Mouse (Mus musculus): ENCODE data around the gene Cebpa. TPM values are rescaled to one million over a fixed set of nuclear protein-coding genes. Genes with fewer than 3 reads are reported as not detected.

Gene Cebpa
- total and polyA plus RNA-seq, 2 experiments, result 177 to 349 TPM

DNA sequence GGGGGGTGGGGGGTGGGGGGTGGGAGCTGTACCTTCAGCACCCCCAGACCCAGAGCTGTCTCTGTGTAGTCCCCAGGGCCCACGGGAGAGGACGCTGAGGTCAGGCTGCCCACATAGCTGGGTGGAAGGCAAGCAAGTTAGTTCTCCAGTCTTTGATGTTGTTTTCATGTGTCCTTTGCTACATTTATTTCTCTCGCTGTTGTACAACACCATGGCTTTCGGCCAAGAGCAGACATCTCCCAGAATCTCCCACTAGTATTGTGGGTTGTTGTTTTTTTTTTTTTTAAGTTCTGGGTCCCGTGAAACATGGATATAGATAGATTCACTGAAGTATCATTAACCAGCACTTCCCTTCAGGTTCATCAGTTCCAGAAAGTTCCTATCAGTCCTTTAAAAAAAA is 11.8 kb downstream of the Cebpa start:
- Histone ChIP-seq H3K27ac (replicated peaks; ENCODE audit: insufficient read depth, low read depth, low read length) (peak overlapping the region; percentile 89), H3K4me1 (ENCODE audit: control insufficient read depth, insufficient read depth, low read length) (peaks cover 54% of the 10 kb centered on the region), H3K9ac (ENCODE audit: low read depth, low read length) (no peak overlapping the region; the same call in 1 of the 2 replicates), H3K36me3 (ENCODE audit: control insufficient read depth, insufficient read depth, low read length) (no peaks in the 10 kb centered on the region), H3K79me2 (ENCODE audit: control insufficient read depth, insufficient read depth, low read length) (no peaks in the 10 kb centered on the region), H3K4me3 (ENCODE audit: insufficient read depth, low read depth, low read length) (no peak overlapping the region), H3K27me3 (ENCODE audit: control insufficient read depth, insufficient read depth, low read length) (no peaks in the 10 kb centered on the region)
- DNase-seq (ENCODE audit: extremely low read depth, low read depth, low spot score), result peak; percentile 66
- TF ChIP-seq CTCF (IDR thresholded peaks at IDR 0.05; ENCODE audit: low read depth, low read length) (0 out of 2 replicates have a peak, but pooled peaks have one; percentile 7), POLR2A (IDR thresholded peaks at IDR 0.05; ENCODE audit: extremely low read depth, insufficient read depth, low read length) (no peak)
- 34% methylated on average over 5 of the region's 5 CpGs for WGBS

DNA sequence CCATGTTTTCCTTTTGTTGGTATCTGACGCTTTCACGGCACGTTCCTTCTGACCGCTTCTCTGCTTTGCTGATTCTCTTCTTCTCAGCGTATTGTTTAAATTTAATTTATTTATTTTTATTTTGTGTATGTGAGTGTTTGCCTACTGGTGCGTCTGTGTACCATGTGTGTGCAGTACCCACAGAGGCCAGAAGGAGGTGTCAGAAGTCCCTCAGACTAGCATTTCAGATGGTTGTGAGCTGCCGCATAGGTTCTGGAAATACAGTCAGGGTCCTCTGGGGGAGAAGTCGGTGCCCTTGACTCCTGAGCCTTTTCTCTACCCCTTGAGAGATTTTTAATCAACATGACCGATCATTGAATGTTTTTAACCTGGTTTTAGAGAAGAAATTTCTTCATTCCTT is 12.5 kb downstream of the Cebpa start:
- no peaks in the 10 kb centered on the region for H3K36me3 ChIP-seq (ENCODE audit: control insufficient read depth, insufficient read depth, low read length)
- TF ChIP-seq CTCF (IDR thresholded peaks at IDR 0.05; ENCODE audit: low read depth, low read length) (peak; percentile 9; the same call in 1 of the 2 replicates), POLR2A (IDR thresholded peaks at IDR 0.05; ENCODE audit: extremely low read depth, insufficient read depth, low read length) (no peak)
- H3K27ac ChIP-seq (replicated peaks; ENCODE audit: insufficient read depth, low read depth, low read length), result no peak overlapping the region
- H3K9ac ChIP-seq (ENCODE audit: low read depth, low read length), result no peak overlapping the region
- peaks cover 47% of the 10 kb centered on the region for H3K4me1 ChIP-seq (ENCODE audit: control insufficient read depth, insufficient read depth, low read length)
- no peak for DNase-seq (ENCODE audit: extremely low read depth, low read depth, low spot score)
- H3K79me2 ChIP-seq (ENCODE audit: control insufficient read depth, insufficient read depth, low read length), result no peaks in the 10 kb centered on the region
- 96% methylated on average over 9 of the region's 9 CpGs for WGBS
- no peaks in the 10 kb centered on the region for H3K27me3 ChIP-seq (ENCODE audit: control insufficient read depth, insufficient read depth, low read length)
- H3K4me3 ChIP-seq (ENCODE audit: insufficient read depth, low read depth, low read length), result no peak overlapping the region

DNA sequence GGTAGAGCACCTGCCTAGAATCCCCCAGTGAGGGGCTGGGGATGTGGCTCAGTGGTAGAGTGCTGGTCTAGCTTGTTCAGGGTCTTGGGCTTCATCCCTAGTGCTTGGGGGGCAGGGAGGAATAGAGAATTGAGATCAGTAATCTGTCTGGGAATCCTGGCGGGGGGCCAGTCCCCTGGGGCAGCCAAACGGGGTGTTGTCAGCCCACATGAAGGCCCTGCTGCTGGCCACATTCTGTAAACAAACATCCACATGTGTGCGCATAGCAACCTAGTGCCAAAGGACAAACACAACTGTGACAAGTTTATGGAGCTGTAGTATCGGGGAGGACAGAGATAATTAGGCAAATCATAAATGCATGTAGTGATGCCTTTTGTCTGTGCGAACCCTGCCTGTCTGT is 15.5 kb downstream of the Cebpa start:
- Histone ChIP-seq H3K4me3 (ENCODE audit: insufficient read depth, low read depth, low read length) (no peak overlapping the region), H3K9ac (ENCODE audit: low read depth, low read length) (peak overlapping the region; percentile 61; the same call in 1 of the 2 replicates), H3K36me3 (ENCODE audit: control insufficient read depth, insufficient read depth, low read length) (no peaks in the 10 kb centered on the region), H3K27ac (replicated peaks; ENCODE audit: insufficient read depth, low read depth, low read length) (peak overlapping the region; percentile 90), H3K4me1 (ENCODE audit: control insufficient read depth, insufficient read depth, low read length) (peaks cover 25% of the 10 kb centered on the region), H3K79me2 (ENCODE audit: control insufficient read depth, insufficient read depth, low read length) (no peaks in the 10 kb centered on the region), H3K27me3 (ENCODE audit: control insufficient read depth, insufficient read depth, low read length) (no peaks in the 10 kb centered on the region)
- no peak for TF ChIP-seq CTCF (IDR thresholded peaks at IDR 0.05; ENCODE audit: low read depth, low read length)
- TF ChIP-seq POLR2A (IDR thresholded peaks at IDR 0.05; ENCODE audit: extremely low read depth, insufficient read depth, low read length), result no peak
- 20% methylated on average over 5 of the region's 5 CpGs for WGBS
- peak; percentile 95 for DNase-seq (ENCODE audit: extremely low read depth, low read depth, low spot score)

DNA sequence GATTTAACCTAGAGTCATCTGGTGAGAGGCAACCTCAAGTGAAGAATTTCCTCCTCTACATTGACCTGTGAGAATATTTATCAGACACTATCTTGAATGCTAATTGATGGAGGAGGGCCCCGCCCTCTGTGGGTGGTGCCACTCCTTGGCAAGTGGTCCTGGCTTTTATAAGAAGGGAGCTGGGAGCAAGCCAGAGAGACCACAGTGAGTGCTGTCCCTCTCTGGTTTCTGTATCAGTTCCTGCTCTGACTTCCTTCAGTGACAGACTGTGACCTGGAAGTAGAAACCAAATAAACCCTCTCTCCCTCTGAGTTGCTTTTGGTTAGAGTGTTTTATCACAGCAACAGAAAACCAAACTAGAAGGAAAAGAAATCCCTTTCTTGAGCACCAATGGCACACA is 18.4 kb downstream of the Cebpa start:
- no peak for DNase-seq (ENCODE audit: extremely low read depth, low read depth, low spot score)
- H3K9ac ChIP-seq (ENCODE audit: low read depth, low read length), result no peak overlapping the region
- peaks cover 31% of the 10 kb centered on the region for H3K4me1 ChIP-seq (ENCODE audit: control insufficient read depth, insufficient read depth, low read length)
- no peaks in the 10 kb centered on the region for H3K36me3 ChIP-seq (ENCODE audit: control insufficient read depth, insufficient read depth, low read length)
- TF ChIP-seq POLR2A (IDR thresholded peaks at IDR 0.05; ENCODE audit: extremely low read depth, insufficient read depth, low read length) (no peak), CTCF (IDR thresholded peaks at IDR 0.05; ENCODE audit: low read depth, low read length) (no peak)
- no peak overlapping the region for H3K4me3 ChIP-seq (ENCODE audit: insufficient read depth, low read depth, low read length)
- WGBS, result 97% methylated on average over 1 of the region's 1 CpGs
- no peaks in the 10 kb centered on the region for H3K27me3 ChIP-seq (ENCODE audit: control insufficient read depth, insufficient read depth, low read length)
- H3K79me2 ChIP-seq (ENCODE audit: control insufficient read depth, insufficient read depth, low read length), result no peaks in the 10 kb centered on the region
- no peak overlapping the region for H3K27ac ChIP-seq (replicated peaks; ENCODE audit: insufficient read depth, low read depth, low read length)

DNA sequence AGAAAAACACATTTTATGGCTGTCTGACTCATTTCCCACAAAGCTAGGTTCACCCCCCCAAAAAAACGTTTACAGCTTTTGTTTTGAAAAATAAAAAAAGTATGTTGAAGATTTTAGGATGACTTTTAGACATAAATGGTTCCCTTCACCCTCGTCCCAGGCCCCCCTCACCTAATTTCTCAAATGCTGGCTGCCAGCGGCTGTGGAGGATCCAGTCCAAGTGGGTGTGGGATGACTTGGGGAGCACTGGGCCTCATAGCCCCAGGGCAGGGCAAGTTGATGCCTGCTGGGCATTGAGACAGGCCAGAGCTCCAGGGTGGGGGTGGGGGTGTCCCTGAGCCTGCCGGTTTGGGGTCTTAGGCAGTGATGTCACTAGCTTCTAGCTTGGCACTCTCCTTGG is 19.4 kb downstream of the Cebpa start:
- Histone ChIP-seq H3K4me1 (ENCODE audit: control insufficient read depth, insufficient read depth, low read length) (peaks cover 37% of the 10 kb centered on the region), H3K36me3 (ENCODE audit: control insufficient read depth, insufficient read depth, low read length) (no peaks in the 10 kb centered on the region)
- no peak for DNase-seq (ENCODE audit: extremely low read depth, low read depth, low spot score)

DNA sequence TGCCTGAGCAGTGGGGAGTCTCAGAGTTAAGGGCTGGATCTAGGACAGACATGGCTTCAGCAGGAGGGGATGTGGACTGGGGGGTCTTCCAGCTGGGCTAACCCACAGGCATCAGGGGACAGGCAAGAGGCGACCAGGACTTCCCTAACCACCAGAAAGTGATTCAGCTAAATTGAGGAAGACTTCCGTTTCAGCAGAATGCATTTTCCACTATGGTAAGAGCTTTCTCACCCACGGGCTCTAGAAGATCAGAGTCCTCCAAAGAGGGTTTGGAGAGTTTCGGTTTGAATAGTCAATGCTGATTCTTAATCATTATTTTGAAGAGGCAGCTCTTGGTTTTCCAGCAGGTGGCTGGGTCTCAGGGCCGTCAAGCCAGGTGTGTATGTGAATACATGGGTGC is 20.8 kb downstream of the Cebpa start:
- TF ChIP-seq CTCF (IDR thresholded peaks at IDR 0.05; ENCODE audit: low read depth, low read length) (no peak), POLR2A (IDR thresholded peaks at IDR 0.05; ENCODE audit: extremely low read depth, insufficient read depth, low read length) (no peak)
- Histone ChIP-seq H3K79me2 (ENCODE audit: control insufficient read depth, insufficient read depth, low read length) (no peaks in the 10 kb centered on the region), H3K27me3 (ENCODE audit: control insufficient read depth, insufficient read depth, low read length) (no peaks in the 10 kb centered on the region), H3K27ac (replicated peaks; ENCODE audit: insufficient read depth, low read depth, low read length) (no peak overlapping the region), H3K4me1 (ENCODE audit: control insufficient read depth, insufficient read depth, low read length) (peaks cover 40% of the 10 kb centered on the region), H3K36me3 (ENCODE audit: control insufficient read depth, insufficient read depth, low read length) (no peaks in the 10 kb centered on the region), H3K4me3 (ENCODE audit: insufficient read depth, low read depth, low read length) (no peak overlapping the region), H3K9ac (ENCODE audit: low read depth, low read length) (no peak overlapping the region)
- 91% methylated on average over 5 of the region's 5 CpGs for WGBS
- DNase-seq (ENCODE audit: extremely low read depth, low read depth, low spot score), result no peak

More for the DNA sequence above, 19.4 kb downstream of the Cebpa start:
- Histone ChIP-seq H3K27ac (replicated peaks; ENCODE audit: insufficient read depth, low read depth, low read length) (no peak overlapping the region), H3K9ac (ENCODE audit: low read depth, low read length) (no peak overlapping the region), H3K4me3 (ENCODE audit: insufficient read depth, low read depth, low read length) (no peak overlapping the region), H3K27me3 (ENCODE audit: control insufficient read depth, insufficient read depth, low read length) (no peaks in the 10 kb centered on the region), H3K79me2 (ENCODE audit: control insufficient read depth, insufficient read depth, low read length) (no peaks in the 10 kb centered on the region)
- TF ChIP-seq CTCF (IDR thresholded peaks at IDR 0.05; ENCODE audit: low read depth, low read length) (no peak), POLR2A (IDR thresholded peaks at IDR 0.05; ENCODE audit: extremely low read depth, insufficient read depth, low read length) (no peak)
- 78% methylated on average over 4 of the region's 4 CpGs for WGBS

Data from liver, adult 2 months (tissue).